Mouse (Mus musculus): Measurements from ENCODE around the gene Zxdc.

Gene Zxdc

DNA sequence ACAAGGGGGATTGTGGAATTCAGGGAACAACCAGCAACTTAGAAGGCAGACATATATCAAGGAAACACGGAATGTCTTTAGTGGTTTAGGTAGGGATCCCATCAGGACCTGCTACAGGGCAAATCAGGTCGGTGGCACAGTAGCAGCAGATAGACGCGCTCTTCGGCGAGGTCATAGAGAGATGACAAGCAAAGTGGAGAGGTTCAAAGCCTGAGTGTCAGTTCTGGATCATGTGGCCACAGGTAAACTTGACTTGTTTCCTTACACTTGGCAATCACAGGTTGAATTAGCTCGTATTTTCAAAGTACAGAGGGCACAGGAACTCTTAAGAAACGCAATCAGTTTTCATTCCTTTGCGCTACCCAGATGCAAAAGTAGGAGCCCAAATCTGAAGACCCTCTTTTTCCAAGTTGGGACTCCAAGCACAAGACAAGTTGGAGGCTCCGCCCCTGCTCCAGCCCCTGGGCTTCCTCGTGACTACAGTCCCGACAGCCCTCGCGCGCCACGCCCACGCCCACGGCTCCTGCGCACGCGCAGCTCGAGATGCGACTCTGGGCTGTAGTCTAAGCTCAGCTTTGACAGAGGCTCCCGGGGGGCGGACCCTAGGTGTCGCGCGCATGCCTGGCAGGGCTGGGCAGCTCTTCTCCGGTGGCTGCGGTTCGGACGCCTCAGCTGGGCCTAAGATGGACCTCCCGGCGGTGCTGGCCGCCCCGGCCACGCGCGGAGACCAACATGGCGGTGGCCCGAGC, at the start of gene Zxdc:
TSS of gene Zxdc (plus strand) at position 517 of the 749 bp plus-strand sequence.
- peak; percentile 94 for DNase-seq (ENCODE audit: low spot score)

DNA sequence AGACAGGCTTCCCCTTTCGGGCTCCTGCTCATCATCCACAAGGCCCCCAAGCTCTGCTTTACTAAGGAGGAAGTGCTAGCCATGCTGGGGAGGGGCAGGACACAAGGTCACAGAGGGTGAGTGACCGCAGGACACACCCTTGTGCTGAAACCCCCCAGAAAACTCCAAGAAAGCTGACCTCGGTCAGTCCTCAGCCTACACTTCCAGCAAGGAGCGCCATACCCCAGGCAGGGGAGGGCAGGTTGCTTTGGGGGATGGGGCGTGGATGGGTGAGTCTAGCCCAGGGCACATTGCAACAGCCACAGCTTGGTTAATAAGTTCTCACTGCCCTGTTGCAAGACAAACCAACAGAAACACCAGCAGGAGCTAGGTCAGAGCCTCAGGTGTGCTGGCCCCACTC, 48.9 kb upstream of the Zxdc start:
- DNase-seq (ENCODE audit: low spot score), result no peak

DNA sequence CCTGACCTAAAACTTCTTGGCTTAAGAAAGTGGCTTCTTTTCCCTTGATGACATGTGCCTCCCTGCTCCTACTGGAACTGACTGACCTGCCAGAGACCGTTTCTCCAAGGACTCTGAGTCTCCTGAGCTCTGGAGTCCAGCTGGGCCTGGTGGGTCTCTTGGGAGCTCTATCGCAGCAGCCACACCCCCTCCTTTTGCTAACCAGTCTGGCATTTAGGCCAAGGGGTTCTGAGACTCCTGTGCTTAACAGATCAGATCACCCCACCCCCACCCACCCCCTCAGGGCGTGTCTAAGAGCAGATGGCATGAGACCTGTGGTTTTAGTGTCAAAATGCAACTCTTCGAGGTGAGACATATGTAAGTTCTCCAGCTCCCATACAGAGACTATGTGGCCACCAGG, 47.5 kb upstream of the Zxdc start:
- DNase-seq (ENCODE audit: low spot score), result no peak

DNA sequence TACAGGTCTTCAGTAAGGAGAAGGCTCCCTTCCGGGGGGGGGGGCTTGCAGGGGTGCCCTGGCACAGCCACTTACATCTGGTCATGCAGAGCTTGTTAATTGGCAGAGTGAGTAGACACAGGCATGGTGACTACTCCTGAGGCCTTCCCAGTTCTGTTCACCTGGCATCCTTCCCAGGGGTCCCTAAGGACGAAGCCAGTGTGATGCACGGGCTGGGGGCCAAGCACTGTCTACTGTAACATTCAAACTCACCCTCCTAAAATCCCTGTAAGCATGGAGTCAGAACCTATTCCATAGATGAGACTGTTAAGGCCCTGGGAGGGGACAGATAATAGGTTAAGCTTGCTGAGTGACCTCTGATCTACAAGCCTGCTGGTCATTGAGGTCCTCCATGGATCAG, 45.3 kb upstream of the Zxdc start:
- no peak for DNase-seq (ENCODE audit: low spot score)

DNA sequence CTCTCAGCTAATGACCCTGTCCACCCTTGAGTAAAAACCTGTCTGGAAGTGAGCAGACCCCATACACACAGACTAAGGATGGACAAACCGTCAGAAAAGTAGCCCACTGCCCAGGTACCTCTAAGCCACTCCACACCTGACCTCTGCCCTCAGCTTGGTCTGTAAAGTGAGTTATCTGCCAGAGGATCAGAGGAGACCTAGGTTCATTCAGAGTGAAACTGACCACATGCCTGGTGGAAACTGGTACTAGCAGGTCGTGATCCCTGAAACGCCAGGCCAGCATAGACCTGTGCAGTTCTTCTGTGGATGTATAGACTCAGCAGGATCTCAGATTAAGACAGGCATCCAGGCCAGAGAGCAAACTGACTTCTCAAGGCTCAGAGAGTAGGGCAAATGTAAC, 44.8 kb upstream of the Zxdc start:
- DNase-seq (ENCODE audit: low spot score), result no peak

DNA sequence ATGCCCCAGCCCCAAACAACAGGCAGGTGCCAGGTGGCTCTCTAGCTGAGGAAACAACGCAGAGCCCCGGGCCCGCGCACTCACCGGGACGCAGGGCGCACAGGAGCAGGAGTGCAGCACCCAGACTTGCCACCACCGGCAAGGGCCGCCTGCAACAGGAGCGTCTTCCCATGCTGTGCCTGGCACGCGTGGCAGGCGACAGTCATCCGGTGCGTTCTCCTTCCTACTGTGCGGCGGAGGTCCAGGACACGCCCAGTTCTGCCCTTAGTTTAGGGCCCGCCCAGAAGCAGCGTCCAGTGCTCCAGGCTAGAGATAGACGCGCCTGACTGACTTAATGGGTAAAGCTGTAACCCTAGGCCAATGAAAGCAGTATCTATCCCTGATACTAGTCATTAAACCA, 44.3 kb upstream of the Zxdc start, which contains the start of gene Chst13:
TSS of gene Chst13 (minus strand) at position 195 of the 400 bp plus-strand sequence.
- no peak for DNase-seq (ENCODE audit: low spot score)

DNA sequence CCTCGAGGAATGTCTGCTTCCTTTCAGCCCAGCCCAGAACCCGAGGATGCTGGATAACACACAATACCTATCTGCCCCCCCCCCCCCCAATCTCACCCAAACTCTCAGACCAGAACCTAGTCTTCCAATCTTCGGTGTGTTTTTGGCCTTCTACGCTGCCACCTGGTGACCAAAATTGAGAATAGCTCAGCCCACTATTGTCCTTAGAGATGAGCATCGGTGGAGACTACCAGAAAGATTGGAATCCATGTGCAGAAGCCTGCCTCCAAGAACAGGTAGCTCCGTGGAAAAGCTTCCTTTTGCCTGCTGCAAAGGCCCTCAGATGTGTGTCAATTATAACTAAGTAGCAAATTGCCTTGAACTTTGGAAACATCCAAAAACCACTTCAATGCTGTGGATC, 41.6 kb upstream of the Zxdc start:
- DNase-seq (ENCODE audit: low spot score), result no peak

DNA sequence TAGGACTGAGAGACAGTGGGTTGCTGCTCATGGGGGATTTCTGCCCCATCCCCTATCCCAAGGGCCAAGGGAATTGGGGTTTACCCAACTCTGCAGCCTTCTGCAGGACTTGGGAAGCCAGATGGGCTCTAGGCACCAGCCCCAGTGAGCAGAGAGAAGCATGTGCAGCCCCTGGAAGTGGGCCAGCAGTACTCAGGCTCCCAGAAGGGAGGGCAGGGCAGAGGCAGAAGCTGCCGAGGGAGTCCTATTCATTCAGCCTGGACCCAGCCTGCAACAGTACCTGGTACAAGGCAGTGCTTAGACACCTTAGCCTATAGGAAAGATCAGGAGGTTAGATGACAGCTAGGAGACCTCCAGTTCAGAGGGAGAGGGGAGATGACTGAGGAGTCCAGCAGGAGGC, 39.3 kb upstream of the Zxdc start:
- no peak for DNase-seq (ENCODE audit: low spot score)

DNA sequence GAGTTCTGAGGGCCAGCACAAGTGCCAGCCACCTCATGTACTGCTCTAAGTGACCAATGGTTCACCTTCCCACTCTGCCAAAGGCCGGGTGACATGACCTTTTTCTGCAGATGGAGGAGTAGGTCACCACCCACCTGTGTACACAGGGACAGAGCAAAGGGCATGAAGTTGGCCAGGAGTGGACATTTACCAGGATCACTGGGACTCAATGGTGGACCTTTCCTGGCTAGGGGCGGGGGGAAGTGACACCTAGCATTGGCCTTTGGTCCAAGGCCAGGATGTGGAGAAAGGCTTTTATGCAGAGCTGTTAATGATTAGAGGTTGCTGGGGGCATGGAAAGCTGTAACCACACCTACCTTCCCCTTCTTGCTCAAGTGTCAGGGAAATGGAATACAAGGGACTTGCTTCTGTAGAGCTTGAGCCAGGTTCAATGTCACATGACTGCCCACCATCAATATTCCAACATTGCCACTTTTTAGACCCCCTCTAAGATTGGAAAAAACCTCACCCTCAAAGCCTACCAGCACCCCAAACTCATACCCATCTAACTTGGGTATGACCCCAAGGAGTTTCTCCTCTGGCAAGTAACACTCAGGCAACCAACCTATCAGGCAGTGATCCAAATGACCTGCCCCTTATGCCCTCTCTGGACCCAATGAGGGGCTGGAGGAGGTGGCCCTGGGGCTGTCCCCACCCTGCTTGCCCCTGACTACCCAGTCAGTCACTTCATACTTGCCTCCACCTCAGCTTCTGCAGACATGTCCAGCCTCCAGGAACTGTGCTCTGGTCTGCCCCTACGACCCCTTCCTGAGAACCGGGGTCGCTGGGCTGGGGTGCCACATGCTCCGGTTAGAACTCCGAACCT, 36.5 kb upstream of the Zxdc start, which contains the start of gene Uroc1:
TSS of gene Uroc1 (plus strand) at position 724 of the 865 bp plus-strand sequence.
- DNase-seq (ENCODE audit: low spot score), result no peak

DNA sequence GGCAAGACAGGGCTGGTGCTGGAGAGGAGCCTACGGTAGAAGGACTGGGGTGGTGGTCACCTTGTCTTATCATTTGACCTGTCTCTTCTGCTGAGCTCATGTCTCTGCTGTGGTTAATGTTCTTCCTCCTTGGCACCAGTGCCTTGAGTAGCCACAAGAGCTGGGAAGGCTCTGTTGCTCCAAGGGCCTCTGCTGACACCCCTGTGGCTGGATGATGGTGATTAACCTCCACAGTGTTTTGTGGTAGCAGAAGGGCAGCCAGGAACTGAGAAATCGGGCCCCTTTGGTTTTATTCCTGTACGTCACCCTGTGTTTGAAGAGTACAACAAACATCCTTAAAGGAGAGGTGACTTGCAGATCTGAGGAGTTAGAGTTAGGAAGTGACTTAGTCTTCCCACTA, 35.0 kb upstream of the Zxdc start:
- no peak for DNase-seq (ENCODE audit: low spot score)

DNA sequence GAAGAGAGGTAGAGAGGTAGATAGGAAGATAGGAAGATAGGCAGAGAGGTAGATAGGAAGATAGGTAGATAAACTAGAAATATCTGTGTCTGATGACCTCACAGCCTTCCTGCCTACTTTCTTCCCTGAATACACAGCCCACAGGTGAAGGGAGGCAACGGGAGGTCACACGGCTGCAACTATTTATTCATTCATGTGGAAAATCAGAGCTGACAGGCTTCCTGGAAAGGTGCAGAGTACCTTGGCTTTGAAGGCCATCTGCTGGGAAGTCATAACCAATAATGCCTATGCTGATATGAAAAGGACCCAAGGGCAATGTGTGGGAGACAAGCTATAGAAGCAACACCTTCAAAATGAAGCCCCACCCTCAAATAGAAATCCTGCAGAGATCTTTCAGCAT, 26.9 kb upstream of the Zxdc start:
- no peak for DNase-seq (ENCODE audit: low spot score)

DNA sequence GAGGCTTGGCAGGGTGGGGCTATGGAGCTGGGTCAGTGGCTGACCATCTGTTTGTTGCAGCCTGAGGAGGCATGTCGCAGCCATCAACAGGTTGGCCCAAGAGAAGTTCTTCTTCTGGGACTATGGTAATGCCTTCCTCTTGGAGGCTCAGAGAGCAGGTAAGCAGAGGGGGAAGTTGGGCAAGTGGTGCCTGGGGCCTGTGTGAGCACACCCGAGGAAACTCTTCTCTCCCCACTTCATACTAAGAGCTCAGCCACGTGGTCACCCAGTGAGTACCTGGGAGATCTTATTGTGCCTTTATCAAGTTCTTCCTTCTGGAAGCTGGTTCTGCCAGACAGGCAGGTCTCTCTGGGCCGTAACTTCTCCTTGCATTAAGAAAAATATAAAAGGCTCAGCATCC, 22.1 kb upstream of the Zxdc start:
- no peak for DNase-seq (ENCODE audit: low spot score)

DNA sequence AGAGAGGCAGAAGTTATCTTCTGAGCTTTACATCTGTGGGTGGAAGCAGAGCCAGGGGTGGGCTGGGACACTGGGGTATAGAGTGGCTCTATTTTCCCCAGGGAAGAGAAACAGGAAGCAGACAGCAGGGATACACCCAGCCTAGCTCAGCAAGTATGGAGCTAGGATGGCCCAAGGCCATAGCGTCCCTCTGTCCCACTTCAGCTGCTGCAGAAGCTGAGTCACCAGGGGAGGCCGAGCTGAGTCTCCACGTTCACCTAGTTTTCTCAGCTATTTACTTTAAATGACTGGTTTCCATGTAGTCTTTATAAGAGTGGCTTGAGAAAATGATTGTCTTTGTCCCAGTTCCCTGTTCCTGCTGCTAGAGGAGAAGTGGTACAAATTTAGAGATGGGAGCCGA, 20.8 kb upstream of the Zxdc start:
- no peak for DNase-seq (ENCODE audit: low spot score)

DNA sequence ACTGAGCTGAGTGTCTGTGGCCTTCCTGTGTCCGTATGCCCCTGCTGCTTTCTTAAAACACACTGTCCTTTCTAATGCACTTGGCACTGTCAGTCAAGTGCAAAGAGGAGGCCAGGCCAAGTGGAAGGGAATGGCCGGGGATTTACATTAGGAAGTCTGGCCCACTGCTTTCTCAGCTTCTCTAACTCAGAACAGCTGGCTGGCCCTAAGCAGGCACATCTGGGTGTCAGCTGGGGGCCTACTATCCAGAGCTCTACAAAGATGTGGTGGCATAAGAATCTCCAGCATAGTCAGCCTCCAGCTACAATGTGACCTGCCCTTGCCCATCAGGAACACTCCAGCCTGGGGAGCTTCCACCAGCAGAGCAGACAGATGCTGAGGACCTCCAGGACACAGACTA, 19.3 kb upstream of the Zxdc start:
- DNase-seq (ENCODE audit: low spot score), result no peak

DNA sequence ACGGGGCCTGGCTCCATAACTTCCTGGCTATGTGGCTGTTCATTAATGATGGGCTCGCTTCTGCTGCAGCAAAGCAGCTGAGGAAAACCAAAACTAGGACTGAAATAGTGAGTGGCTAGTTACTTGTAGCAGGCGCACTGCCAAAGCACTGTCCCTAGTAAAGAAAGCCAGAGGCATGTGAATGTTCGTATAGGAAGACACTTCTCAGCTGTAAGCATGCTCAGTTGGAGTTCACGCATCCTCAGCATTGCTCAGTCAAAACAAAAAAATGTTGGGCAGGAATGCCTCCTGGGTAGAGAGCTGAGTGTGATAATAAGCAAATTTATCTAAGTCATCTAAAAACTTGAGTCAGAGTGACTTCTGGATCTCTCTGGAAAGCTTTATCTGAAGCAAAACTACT, 11.2 kb upstream of the Zxdc start:
- DNase-seq (ENCODE audit: low spot score), result no peak

DNA sequence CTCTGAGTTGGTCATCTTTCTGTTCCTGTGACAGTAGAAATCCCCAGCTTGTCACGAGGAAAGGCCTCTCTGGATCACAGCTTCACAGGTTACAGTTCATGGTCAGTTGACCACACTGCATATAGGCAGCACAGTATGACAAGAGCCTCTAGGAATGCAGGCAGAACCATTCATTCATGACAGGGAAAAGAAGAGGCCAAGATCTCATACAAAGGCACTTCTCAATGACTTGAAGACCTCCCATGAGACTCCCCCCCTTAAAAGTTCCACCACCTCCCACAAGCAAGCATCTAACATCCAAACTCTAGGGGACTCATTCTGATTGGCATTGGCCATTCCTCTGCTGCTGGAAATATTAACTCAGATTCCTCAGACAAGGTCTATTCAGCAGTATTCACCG, 9.8 kb upstream of the Zxdc start:
- DNase-seq (ENCODE audit: low spot score), result no peak

DNA sequence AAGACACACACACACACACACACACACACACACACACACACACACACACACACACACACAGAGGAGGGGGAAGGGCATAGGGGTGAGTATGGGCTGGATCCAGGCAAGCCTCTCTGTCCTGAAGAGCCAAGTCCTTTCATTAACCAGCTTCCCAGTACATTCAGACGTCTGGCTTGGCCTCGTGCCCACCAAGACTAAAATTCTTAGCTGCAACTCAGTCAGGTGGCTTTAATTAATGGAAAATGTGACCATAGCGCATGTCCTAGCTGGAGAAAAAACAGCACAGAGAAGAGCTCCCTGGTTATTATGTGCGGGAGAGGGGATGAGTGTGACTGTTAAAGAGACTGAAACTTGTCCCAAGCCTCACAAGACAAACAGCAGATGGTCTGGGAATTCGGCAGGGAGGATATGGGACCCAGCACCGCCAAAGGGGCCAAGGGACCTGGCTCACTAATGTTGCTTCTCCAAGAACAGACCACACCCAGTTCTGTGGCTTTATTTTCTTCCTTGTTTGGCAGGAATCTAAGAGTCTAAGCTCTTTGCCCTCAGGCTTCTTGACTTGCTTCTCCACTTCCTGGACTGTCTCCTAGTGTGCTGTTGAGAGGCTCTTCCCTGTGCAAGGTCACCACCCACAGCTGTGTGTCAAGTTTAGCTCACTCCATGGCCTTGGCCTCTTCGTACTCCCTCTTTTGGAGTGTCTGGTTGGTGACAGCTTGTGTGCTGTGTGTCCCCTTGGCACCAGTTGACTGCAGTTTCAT, 9.1 kb upstream of the Zxdc start:
- DNase-seq (ENCODE audit: low spot score), result no peak

DNA sequence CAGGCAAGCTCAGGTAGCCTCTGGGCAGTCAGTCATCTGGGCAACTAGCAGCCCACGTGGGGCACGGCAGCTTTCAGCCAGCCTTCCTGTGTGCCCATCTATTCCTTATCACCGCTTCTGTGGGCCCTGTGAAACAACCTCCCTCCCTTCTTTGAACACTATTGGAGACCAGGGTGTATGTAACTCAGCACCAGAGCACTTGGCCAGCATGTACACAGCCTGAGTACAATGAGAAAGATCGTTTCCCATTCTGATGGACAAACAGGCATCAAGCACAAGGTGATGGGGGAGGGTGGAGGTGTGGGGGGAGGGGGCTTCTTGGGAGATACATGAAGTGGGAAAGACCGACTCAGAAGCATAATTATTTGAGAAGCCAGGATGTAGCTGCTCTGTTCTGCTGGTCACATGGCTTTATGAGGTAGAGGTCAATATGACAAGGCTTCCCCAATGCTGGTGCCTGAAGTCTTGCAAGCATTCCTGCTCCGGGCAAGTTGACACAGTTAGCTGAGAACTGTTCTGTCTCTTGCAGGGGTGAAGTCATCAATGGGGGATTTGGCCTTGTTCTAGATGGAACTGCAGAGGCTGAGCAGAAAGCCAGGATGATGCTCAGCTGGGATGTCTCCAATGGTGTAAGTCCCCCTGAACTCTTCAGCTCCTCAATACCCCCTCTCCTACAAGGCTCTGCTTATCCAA, 8.2 kb upstream of the Zxdc start:
- no peak for DNase-seq (ENCODE audit: low spot score)

DNA sequence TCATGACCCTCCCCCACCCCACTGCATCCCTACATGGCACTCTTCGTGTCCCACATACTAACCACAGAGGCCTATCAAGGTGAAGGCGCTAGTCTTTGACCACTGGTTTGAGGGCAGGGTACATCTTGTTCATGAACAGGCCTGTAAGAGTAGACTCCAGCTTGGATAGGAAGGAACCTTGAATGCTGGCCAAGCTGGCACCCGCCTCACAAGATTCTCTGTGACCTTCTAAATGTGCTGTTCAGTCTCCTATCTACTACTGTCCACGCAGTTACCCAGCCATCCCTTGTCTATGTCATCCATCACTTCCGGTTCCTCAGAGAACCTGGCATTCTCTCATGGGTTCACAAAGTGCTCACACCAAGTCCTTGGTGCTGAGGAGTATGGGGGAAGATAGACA, 6.0 kb upstream of the Zxdc start:
- DNase-seq (ENCODE audit: low spot score), result no peak

DNA sequence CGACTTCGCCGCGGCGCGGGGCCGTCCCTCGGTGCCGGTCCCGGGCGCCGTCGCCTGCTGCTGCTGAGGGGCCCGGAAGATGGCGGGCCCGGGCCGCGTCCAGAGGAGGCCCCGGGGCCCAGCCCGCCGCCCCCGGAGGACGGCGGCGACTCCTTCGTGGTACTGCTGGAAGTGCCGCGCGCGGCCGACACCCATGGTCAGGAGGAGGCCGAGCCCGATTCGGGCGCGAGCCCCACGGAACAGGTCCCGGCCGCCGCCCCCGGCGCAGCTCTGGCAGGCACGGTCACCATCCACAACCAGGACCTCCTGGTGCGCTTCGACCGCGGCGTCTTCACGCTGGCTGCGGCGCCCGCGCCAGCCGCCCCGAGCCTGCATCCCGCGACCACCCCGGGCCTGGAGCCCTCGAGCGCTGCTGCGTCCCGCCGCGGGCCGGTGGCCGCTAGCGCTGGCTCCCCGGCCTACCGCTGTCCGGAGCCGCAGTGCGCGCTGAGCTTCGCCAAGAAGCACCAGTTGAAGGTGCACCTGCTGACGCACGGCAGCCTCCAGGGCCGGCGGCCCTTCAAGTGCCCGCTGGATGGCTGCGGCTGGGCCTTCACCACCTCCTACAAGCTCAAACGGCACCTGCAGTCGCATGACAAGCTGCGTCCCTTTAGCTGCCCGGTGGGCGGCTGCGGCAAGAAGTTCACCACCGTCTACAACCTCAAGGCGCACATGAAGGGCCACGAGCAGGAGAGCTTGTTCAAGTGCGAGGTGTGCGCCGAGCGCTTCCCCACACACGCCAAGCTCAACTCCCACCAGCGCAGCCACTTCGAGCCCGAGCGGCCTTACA, 647 bp downstream of the Zxdc start:
- peak; percentile 25 for DNase-seq (ENCODE audit: low spot score)

DNA sequence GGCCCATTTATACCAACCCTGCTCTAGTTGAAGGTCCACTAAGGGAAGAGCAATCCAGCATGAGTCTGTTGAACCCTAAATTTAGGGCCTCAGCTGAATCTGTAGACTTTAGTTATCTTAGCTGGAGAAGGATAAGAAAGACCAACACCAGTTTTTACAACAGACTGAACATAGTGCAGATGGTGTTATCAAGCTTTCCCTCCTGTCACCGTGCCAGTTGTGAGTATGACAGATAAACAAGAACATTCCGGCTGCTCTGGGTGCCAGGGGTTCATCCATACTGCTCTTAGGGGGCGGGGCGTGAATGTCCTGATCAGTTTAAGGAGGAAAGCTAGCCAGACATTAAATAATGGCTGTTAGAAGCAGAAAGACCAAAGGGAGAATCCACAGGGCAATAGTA, 5.4 kb downstream of the Zxdc start:
- DNase-seq (ENCODE audit: low spot score), result peak; percentile 82
